In genomic region chr4:125114638-125115037, GRCm38 (mm10) we compare ENCODE assay signal across 8 mouse cellular contexts. TPM values are rescaled to one million over a fixed set of nuclear protein-coding genes. Genes with fewer than 3 reads are reported as not detected.
DNase-seq lines count a peak whose midpoint lies in the region; ATAC-seq and TF ChIP-seq lines count a peak whose summit lies in the region.

No protein-coding gene starts in this region.

- TF ChIP-seq POLR2A in CH12.LX (IDR thresholded peaks at IDR 0.05; ENCODE audit: low read depth, low read length): no peak; the same call in 1 of the 2 replicates
- TF ChIP-seq POLR2A in testis, adult 2 months (IDR thresholded peaks at IDR 0.05; ENCODE audit: control insufficient read depth, low read depth, low read length): no peak

- H3K4me3 ChIP-seq in CH12.LX (replicated peaks in 1 of 3; ENCODE audit: low read depth in 2 of 3, low read length in 2 of 3, poor library complexity in 1 of 3): peak overlapping the region in 1 of 3 experiments; percentile 21
- H3K4me3 ChIP-seq in brown adipose tissue, adult 24 weeks (ENCODE audit: insufficient read depth, low read depth, low read length): no peak overlapping the region
- no peak overlapping the region for H3K4me3 ChIP-seq in forebrain, embryonic 11.5 days (ENCODE audit: low read depth, low read length)
- H3K4me3 ChIP-seq in layer of hippocampus, adult 2 months: no peak overlapping the region
- no peak overlapping the region for H3K4me3 ChIP-seq in neural tube, embryonic 14.5 days (ENCODE audit: low read depth, low read length)
- H3K4me3 ChIP-seq in testis, adult 2 months (ENCODE audit: control insufficient read depth, low read depth, low read length): no peak overlapping the region

- H3K4me1 ChIP-seq in CH12.LX (ENCODE audit: control insufficient read depth in 1 of 2, insufficient read depth in 2 of 2): peaks cover 35 to 56% of the 10 kb centered on the region in 2 experiments
- peaks cover 21% of the 10 kb centered on the region for H3K4me1 ChIP-seq in brown adipose tissue, adult 24 weeks (ENCODE audit: control insufficient read depth, insufficient read depth, insufficient read length, low read length)
- H3K4me1 ChIP-seq in forebrain, embryonic 11.5 days (replicated peaks; ENCODE audit: control insufficient read depth, insufficient read depth, low read length): 0 out of 2 replicates have a peak, but pooled peaks cover 1% of the 10 kb centered on the region
- H3K4me1 ChIP-seq in neural tube, embryonic 14.5 days (ENCODE audit: control insufficient read depth, insufficient read depth, low read length): 0 out of 2 replicates have a peak, but pooled peaks cover 3% of the 10 kb centered on the region
- peaks cover 3% of the 10 kb centered on the region for H3K4me1 ChIP-seq in testis, adult 2 months (ENCODE audit: control insufficient read depth, insufficient read depth, low read length)

- peak; percentile 44; the same call in 1 of the 2 replicates for ATAC-seq in forebrain, embryonic 11.5 days (replicated peaks; ENCODE audit: low FRiP score)
- peak; percentile 32; the same call in 1 of the 2 replicates for ATAC-seq in neural tube, embryonic 14.5 days (ENCODE audit: low read depth)

- DNase-seq in CH12.LX (ENCODE audit: extremely low read depth): peak; percentile 77
- peak; percentile 85 for DNase-seq in forebrain, embryonic 11.5 days (ENCODE audit: low spot score)
- DNase-seq in heart, postnatal 10 days: peak; percentile 83 to 91
- DNase-seq in layer of hippocampus, adult 2 months (ENCODE audit: low spot score in 2 of 2): peak; percentile 87 to 92
- DNase-seq in lung, adult 18-20 months: peak; percentile 82 to 86

- peak; percentile 86 for TF ChIP-seq RAD21 in CH12.LX (IDR thresholded peaks at IDR 0.05; ENCODE audit: low read depth, low read length)

- H3K9ac ChIP-seq in CH12.LX (ENCODE audit: insufficient read depth, low read depth): peak overlapping the region; percentile 30; the same call in 1 of the 2 replicates
- no peak overlapping the region for H3K9ac ChIP-seq in forebrain, embryonic 11.5 days (ENCODE audit: low read length)
- H3K9ac ChIP-seq in neural tube, embryonic 14.5 days (replicated peaks; ENCODE audit: low read depth, low read length): no peak overlapping the region

- no peaks in the 10 kb centered on the region for H3K9me3 ChIP-seq in CH12.LX (replicated peaks; ENCODE audit: low read length)
- no peaks in the 10 kb centered on the region for H3K9me3 ChIP-seq in forebrain, embryonic 11.5 days (ENCODE audit: control insufficient read depth, low read length)
- H3K9me3 ChIP-seq in neural tube, embryonic 14.5 days (ENCODE audit: control insufficient read depth, low read length): no peaks in the 10 kb centered on the region

- peaks cover 16 to 49% of the 10 kb centered on the region in 2 experiments for H3K36me3 ChIP-seq in CH12.LX (replicated peaks in 1 of 2; ENCODE audit: control insufficient read depth in 1 of 2, insufficient read depth in 1 of 2, low read length in 1 of 2)
- H3K36me3 ChIP-seq in forebrain, embryonic 11.5 days (ENCODE audit: control insufficient read depth, insufficient read depth, low read length): no peaks in the 10 kb centered on the region; the same call in 1 of the 2 replicates
- H3K36me3 ChIP-seq in neural tube, embryonic 14.5 days (ENCODE audit: control insufficient read depth, insufficient read depth, low read length): peaks cover 11% of the 10 kb centered on the region
- no peaks in the 10 kb centered on the region; the same call in 1 of the 2 replicates for H3K36me3 ChIP-seq in testis, adult 2 months (ENCODE audit: control insufficient read depth, insufficient read depth, low read length)

- H3K4me2 ChIP-seq in CH12.LX (ENCODE audit: insufficient read depth, low read depth, poor library complexity, severe bottlenecking): no peak overlapping the region; the same call in 1 of the 2 replicates
- no peak overlapping the region for H3K4me2 ChIP-seq in forebrain, embryonic 11.5 days (ENCODE audit: low read depth, low read length, severe bottlenecking)
- no peak overlapping the region for H3K4me2 ChIP-seq in neural tube, embryonic 14.5 days (ENCODE audit: low read depth, low read length)

- no peaks in the 10 kb centered on the region for H3K79me2 ChIP-seq in CH12.LX (replicated peaks; ENCODE audit: control insufficient read depth, extremely low read depth, insufficient read depth, poor library complexity, severe bottlenecking)

- in situ Hi-C loops in CH12.LX (cut with MboI; ENCODE audit: low pct_ligation_motif_present, low pct_unique_long_range_greater_than_20kb, low sequenced_read_pairs): no loop called here

- WGBS in forebrain, embryonic 11.5 days: 19% methylated on average over 6 of the region's 6 CpGs
- WGBS in neural tube, embryonic 14.5 days: 10% methylated on average over 6 of the region's 6 CpGs

- TF ChIP-seq CTCF in CH12.LX (conservative IDR thresholded peaks at IDR 0.05 in 1 of 2, IDR thresholded peaks at IDR 0.05 in 1 of 2; ENCODE audit: low read depth in 2 of 2, low read length in 2 of 2): peak; percentile 70 to 87
- TF ChIP-seq CTCF in layer of hippocampus, adult 2 months (conservative IDR thresholded peaks at IDR 0.05): peak; percentile 93
- peak; percentile 58; the same call in 1 of the 2 replicates for TF ChIP-seq CTCF in testis, adult 2 months (IDR thresholded peaks at IDR 0.05; ENCODE audit: control insufficient read depth, insufficient read depth, insufficient replicate concordance, low read depth, low read length)

- H3K27ac ChIP-seq in CH12.LX (ENCODE audit: insufficient read depth, low read depth): peak overlapping the region; percentile 68
- H3K27ac ChIP-seq in brown adipose tissue, adult 24 weeks (replicated peaks; ENCODE audit: low read depth, low read length): peak overlapping the region; percentile 51
- no peak overlapping the region for H3K27ac ChIP-seq in forebrain, embryonic 11.5 days (ENCODE audit: low read depth, low read length)
- H3K27ac ChIP-seq in layer of hippocampus, adult 2 months: peak overlapping the region; percentile 84
- no peak overlapping the region for H3K27ac ChIP-seq in neural tube, embryonic 14.5 days (ENCODE audit: low read depth, low read length)
- H3K27ac ChIP-seq in testis, adult 2 months (ENCODE audit: control insufficient read depth, insufficient read depth, low read depth, low read length): peak overlapping the region; percentile 40

- no peak for TF ChIP-seq EP300 in CH12.LX (IDR thresholded peaks at IDR 0.05; ENCODE audit: low read length)

- dilution Hi-C loops in CH12.LX (cut with MboI; ENCODE audit: extremely low pct_ligation_motif_present, extremely low pct_unique_long_range_greater_than_20kb, low sequenced_read_pairs): no loop called here

- no peaks in the 10 kb centered on the region for H3K27me3 ChIP-seq in CH12.LX (replicated peaks)
- no peaks in the 10 kb centered on the region for H3K27me3 ChIP-seq in forebrain, embryonic 11.5 days (ENCODE audit: control insufficient read depth, insufficient read depth, low read length)
- no peaks in the 10 kb centered on the region for H3K27me3 ChIP-seq in neural tube, embryonic 14.5 days (ENCODE audit: control insufficient read depth, insufficient read depth, low read length)
- H3K27me3 ChIP-seq in testis, adult 2 months (ENCODE audit: control insufficient read depth, insufficient read depth, low read length): no peaks in the 10 kb centered on the region

- intact Hi-C loops in heart, postnatal 10 days (cut with DNase I): no loop called here

RNA-seq across cellular contexts. Expression of gene Zc3h12a, which starts 13.0 kb away (rescaled TPM):
- total RNA-seq in CH12.LX (2012; rRNA removed) (7.7 and 8.2 TPM in 2 replicates), CH12.LX (2014; rRNA removed) (1.4 and 2.1 TPM in 2 replicates)
- polyA plus RNA-seq in CH12.LX (2012; ENCODE audit: insufficient read length, low read depth): 12.8 and 13.4 TPM in 2 replicates
- polyA plus RNA-seq in brown adipose tissue, adult 24 weeks (2012; ENCODE audit: insufficient read depth, insufficient read length, missing spikeins): 3.1 and 5.4 TPM in 2 replicates
- polyA plus RNA-seq in forebrain, embryonic 11.5 days (2014; fragmentation: Nextera tagmentation; extraction: Ambion mirVana): 0.16 and 0.57 TPM in 2 replicates
- total RNA-seq in heart, postnatal 10 days (2021): 1 to 10 TPM; 1.8 to 3.1 TPM
- 1 to 10 TPM; 1.1 to 1.2 TPM for total RNA-seq in layer of hippocampus, adult 2 months (2021)
- 0.22 and 0.51 TPM in 2 replicates for polyA plus RNA-seq in neural tube, embryonic 14.5 days (2014; fragmentation: Nextera tagmentation; extraction: Ambion mirVana)
- polyA plus RNA-seq in testis, adult 2 months (2012; rRNA removed): 1.4 and 2.3 TPM in 2 replicates

RNA-seq across cellular contexts. Expression of gene Meaf6, which starts 29.7 kb away (rescaled TPM):
- 29.3 and 37.5 TPM in 2 replicates for total RNA-seq in CH12.LX (2012; rRNA removed)
- total RNA-seq in CH12.LX (2014; rRNA removed): 24.1 and 26.4 TPM in 2 replicates
- polyA plus RNA-seq in CH12.LX (2012; ENCODE audit: insufficient read length, low read depth): 52.8 and 53.8 TPM in 2 replicates
- 15.2 and 16.5 TPM in 2 replicates for polyA plus RNA-seq in brown adipose tissue, adult 24 weeks (2012; ENCODE audit: insufficient read depth, insufficient read length, missing spikeins)
- 109 and 120 TPM in 2 replicates for polyA plus RNA-seq in forebrain, embryonic 11.5 days (2014; fragmentation: Nextera tagmentation; extraction: Ambion mirVana)
- total RNA-seq in heart, postnatal 10 days (2021): 10 to 100 TPM; 27.7 to 31.4 TPM
- 100 to 1,000 TPM; 111 to 116 TPM for total RNA-seq in layer of hippocampus, adult 2 months (2021)
- polyA plus RNA-seq in neural tube, embryonic 14.5 days (2014; fragmentation: Nextera tagmentation; extraction: Ambion mirVana): 173 and 179 TPM in 2 replicates
- polyA plus RNA-seq in testis, adult 2 months (2012; rRNA removed): 63.2 and 67.3 TPM in 2 replicates

RNA-seq across cellular contexts. Expression of gene Snip1, which starts 48.2 kb away (rescaled TPM):
- total RNA-seq in CH12.LX (2012; rRNA removed) (23.5 and 28.7 TPM in 2 replicates), CH12.LX (2014; rRNA removed) (38.8 and 46.6 TPM in 2 replicates)
- polyA plus RNA-seq in CH12.LX (2012; ENCODE audit: insufficient read length, low read depth): 25.0 and 25.8 TPM in 2 replicates
- 8.0 and 9.0 TPM in 2 replicates for polyA plus RNA-seq in brown adipose tissue, adult 24 weeks (2012; ENCODE audit: insufficient read depth, insufficient read length, missing spikeins)
- polyA plus RNA-seq in forebrain, embryonic 11.5 days (2014; fragmentation: Nextera tagmentation; extraction: Ambion mirVana): 32.8 and 33.9 TPM in 2 replicates
- 10 to 100 TPM; 10.8 to 11.6 TPM for total RNA-seq in heart, postnatal 10 days (2021)
- 10 to 100 TPM; 14.6 to 16.3 TPM for total RNA-seq in layer of hippocampus, adult 2 months (2021)
- 24.0 and 26.4 TPM in 2 replicates for polyA plus RNA-seq in neural tube, embryonic 14.5 days (2014; fragmentation: Nextera tagmentation; extraction: Ambion mirVana)
- 17.2 and 19.1 TPM in 2 replicates for polyA plus RNA-seq in testis, adult 2 months (2012; rRNA removed)

RNA-seq across cellular contexts. Expression of gene Dnali1, which starts 49.1 kb away (rescaled TPM):
- total RNA-seq in CH12.LX (2012; rRNA removed) (1.2 and 2.1 TPM in 2 replicates), CH12.LX (2014; rRNA removed) (1.1 and 1.3 TPM in 2 replicates)
- polyA plus RNA-seq in CH12.LX (2012; ENCODE audit: insufficient read length, low read depth): 2.3 and 2.7 TPM in 2 replicates
- not detected in 2 replicates for polyA plus RNA-seq in brown adipose tissue, adult 24 weeks (2012; ENCODE audit: insufficient read depth, insufficient read length, missing spikeins)
- 0.24 and 0.28 TPM in 2 replicates for polyA plus RNA-seq in forebrain, embryonic 11.5 days (2014; fragmentation: Nextera tagmentation; extraction: Ambion mirVana)
- not detected for total RNA-seq in heart, postnatal 10 days (2021)
- under 1 TPM; 0.64 to 1.00 TPM for total RNA-seq in layer of hippocampus, adult 2 months (2021)
- 0.64 and 1.1 TPM in 2 replicates for polyA plus RNA-seq in neural tube, embryonic 14.5 days (2014; fragmentation: Nextera tagmentation; extraction: Ambion mirVana)
- polyA plus RNA-seq in testis, adult 2 months (2012; rRNA removed): 185 and 189 TPM in 2 replicates

Comparison
In these comparisons a context has a peak if more than half of its experiments do, and no peak if none do; other contexts are left out.
1. H3K27ac ChIP-seq: peak in CH12.LX (single experiment), brown adipose tissue, adult 24 weeks (single experiment), layer of hippocampus, adult 2 months (single experiment) and testis, adult 2 months (single experiment); none in forebrain, embryonic 11.5 days (single experiment) and neural tube, embryonic 14.5 days (single experiment).
2. Peak in every context shown above with its lines, with median percentiles within 50 percentile points of each other: DNase-seq and CTCF ChIP-seq.